Mouse (Mus musculus): ENCODE data around the gene Rgs10. TPM values are rescaled to one million over a fixed set of nuclear protein-coding genes. Genes with fewer than 3 reads are reported as not detected.

Gene Rgs10
- polyA plus RNA-seq, 1 experiment from 2014 or later = 32.6 TPM

- 60% methylated on average over 6 of the region's 6 CpGs for WGBS
- H3K4me3 ChIP-seq (ENCODE audit: low read depth, low read length) = peak overlapping the region; percentile 75
- peaks cover 13% of the 10 kb centered on the region for H3K27me3 ChIP-seq (ENCODE audit: control insufficient read depth, insufficient read depth, low read length)
Measured at GRCm38 (mm10) chr7:128416664-128417063, 1.9 kb downstream of the Rgs10 start.

GRCm38 (mm10) chr7:128414433-128414832 is 4.1 kb downstream of the Rgs10 start:
- no peak overlapping the region for H3K4me2 ChIP-seq (replicated peaks; ENCODE audit: low read depth, low read length)
- no peak for ATAC-seq (ENCODE audit: insufficient number of reproducible peaks, insufficient read depth, low FRiP score, low read depth)
- no peak overlapping the region for H3K9ac ChIP-seq (replicated peaks; ENCODE audit: low read depth, low read length)
- peaks cover 4% of the 10 kb centered on the region; the same call in 1 of the 2 replicates for H3K4me1 ChIP-seq (ENCODE audit: control insufficient read depth, insufficient read depth, low read length)
- no peaks in the 10 kb centered on the region for H3K36me3 ChIP-seq (ENCODE audit: control insufficient read depth, insufficient read depth, low read length)
- WGBS = 45% methylated on average over 8 of the region's 8 CpGs
- no peak overlapping the region for H3K27ac ChIP-seq (ENCODE audit: low read length)
- peaks cover 7% of the 10 kb centered on the region for H3K27me3 ChIP-seq (ENCODE audit: control insufficient read depth, insufficient read depth, low read length)
- H3K4me3 ChIP-seq (ENCODE audit: low read depth, low read length) = no peak overlapping the region
- H3K9me3 ChIP-seq (ENCODE audit: control insufficient read depth, low read depth, low read length) = no peaks in the 10 kb centered on the region

More at GRCm38 (mm10) chr7:128416664-128417063, 1.9 kb downstream of the Rgs10 start:
- Histone ChIP-seq H3K4me1 (ENCODE audit: control insufficient read depth, insufficient read depth, low read length) (peaks cover 4% of the 10 kb centered on the region; the same call in 1 of the 2 replicates), H3K36me3 (ENCODE audit: control insufficient read depth, insufficient read depth, low read length) (no peaks in the 10 kb centered on the region), H3K4me2 (replicated peaks; ENCODE audit: low read depth, low read length) (peak overlapping the region; percentile 95), H3K9ac (replicated peaks; ENCODE audit: low read depth, low read length) (no peak overlapping the region), H3K9me3 (ENCODE audit: control insufficient read depth, low read depth, low read length) (no peaks in the 10 kb centered on the region), H3K27ac (ENCODE audit: low read length) (no peak overlapping the region)
- ATAC-seq (ENCODE audit: insufficient number of reproducible peaks, insufficient read depth, low FRiP score, low read depth) = no peak

GRCm38 (mm10) chr7:128412071-128412833 is 6.3 kb downstream of the Rgs10 start:
- 70% methylated on average over 10 of the region's 10 CpGs for WGBS
- ATAC-seq (ENCODE audit: insufficient number of reproducible peaks, insufficient read depth, low FRiP score, low read depth) = no peak
- Histone ChIP-seq H3K4me1 (ENCODE audit: control insufficient read depth, insufficient read depth, low read length) (peaks cover 4% of the 10 kb centered on the region; the same call in 1 of the 2 replicates), H3K27ac (ENCODE audit: low read length) (no peak overlapping the region), H3K4me2 (replicated peaks; ENCODE audit: low read depth, low read length) (no peak overlapping the region), H3K9ac (replicated peaks; ENCODE audit: low read depth, low read length) (no peak overlapping the region), H3K9me3 (ENCODE audit: control insufficient read depth, low read depth, low read length) (no peaks in the 10 kb centered on the region), H3K4me3 (ENCODE audit: low read depth, low read length) (no peak overlapping the region), H3K36me3 (ENCODE audit: control insufficient read depth, insufficient read depth, low read length) (no peaks in the 10 kb centered on the region), H3K27me3 (ENCODE audit: control insufficient read depth, insufficient read depth, low read length) (peaks cover 2% of the 10 kb centered on the region)

GRCm38 (mm10) chr7:128410708-128411413 is 7.7 kb downstream of the Rgs10 start:
- Histone ChIP-seq H3K4me3 (ENCODE audit: low read depth, low read length) (no peak overlapping the region), H3K9ac (replicated peaks; ENCODE audit: low read depth, low read length) (no peak overlapping the region), H3K27ac (ENCODE audit: low read length) (no peak overlapping the region), H3K36me3 (ENCODE audit: control insufficient read depth, insufficient read depth, low read length) (no peaks in the 10 kb centered on the region), H3K27me3 (ENCODE audit: control insufficient read depth, insufficient read depth, low read length) (no peaks in the 10 kb centered on the region; the same call in 1 of the 2 replicates), H3K4me1 (ENCODE audit: control insufficient read depth, insufficient read depth, low read length) (peaks cover 4% of the 10 kb centered on the region; the same call in 1 of the 2 replicates), H3K4me2 (replicated peaks; ENCODE audit: low read depth, low read length) (no peak overlapping the region), H3K9me3 (ENCODE audit: control insufficient read depth, low read depth, low read length) (no peaks in the 10 kb centered on the region)
- ATAC-seq (ENCODE audit: insufficient number of reproducible peaks, insufficient read depth, low FRiP score, low read depth) = no peak
- WGBS = 49% methylated on average over 11 of the region's 11 CpGs

GRCm38 (mm10) chr7:128408265-128408664 is 10.3 kb downstream of the Rgs10 start:
- Histone ChIP-seq H3K36me3 (ENCODE audit: control insufficient read depth, insufficient read depth, low read length) (no peaks in the 10 kb centered on the region), H3K9ac (replicated peaks; ENCODE audit: low read depth, low read length) (no peak overlapping the region), H3K4me3 (ENCODE audit: low read depth, low read length) (no peak overlapping the region), H3K9me3 (ENCODE audit: control insufficient read depth, low read depth, low read length) (no peaks in the 10 kb centered on the region), H3K27me3 (ENCODE audit: control insufficient read depth, insufficient read depth, low read length) (no peaks in the 10 kb centered on the region), H3K4me1 (ENCODE audit: control insufficient read depth, insufficient read depth, low read length) (peaks cover 7% of the 10 kb centered on the region; the same call in 1 of the 2 replicates), H3K4me2 (replicated peaks; ENCODE audit: low read depth, low read length) (no peak overlapping the region), H3K27ac (ENCODE audit: low read length) (no peak overlapping the region)
- WGBS = 85% methylated on average over 5 of the region's 5 CpGs
- ATAC-seq (ENCODE audit: insufficient number of reproducible peaks, insufficient read depth, low FRiP score, low read depth) = no peak

- H3K36me3 ChIP-seq (ENCODE audit: control insufficient read depth, insufficient read depth, low read length) = no peaks in the 10 kb centered on the region
- H3K4me1 ChIP-seq (ENCODE audit: control insufficient read depth, insufficient read depth, low read length) = 0 out of 2 replicates have a peak, but pooled peaks cover 3% of the 10 kb centered on the region
- H3K9ac ChIP-seq (replicated peaks; ENCODE audit: low read depth, low read length) = no peak overlapping the region
- 54% methylated on average over 6 of the region's 6 CpGs for WGBS
- no peak overlapping the region for H3K27ac ChIP-seq (ENCODE audit: low read length)
- no peak overlapping the region for H3K4me2 ChIP-seq (replicated peaks; ENCODE audit: low read depth, low read length)
- H3K9me3 ChIP-seq (ENCODE audit: control insufficient read depth, low read depth, low read length) = no peaks in the 10 kb centered on the region
- no peak overlapping the region for H3K4me3 ChIP-seq (ENCODE audit: low read depth, low read length)
- no peaks in the 10 kb centered on the region for H3K27me3 ChIP-seq (ENCODE audit: control insufficient read depth, insufficient read depth, low read length)
- no peak for ATAC-seq (ENCODE audit: insufficient number of reproducible peaks, insufficient read depth, low FRiP score, low read depth)
Measured at GRCm38 (mm10) chr7:128403988-128404387, 14.6 kb downstream of the Rgs10 start.

- Histone ChIP-seq H3K9me3 (ENCODE audit: control insufficient read depth, low read depth, low read length) (no peaks in the 10 kb centered on the region), H3K4me3 (ENCODE audit: low read depth, low read length) (no peak overlapping the region), H3K4me2 (replicated peaks; ENCODE audit: low read depth, low read length) (0 out of 2 replicates have a peak overlapping the region, but pooled peaks have one; percentile 3), H3K4me1 (ENCODE audit: control insufficient read depth, insufficient read depth, low read length) (0 out of 2 replicates have a peak, but pooled peaks cover 3% of the 10 kb centered on the region), H3K27me3 (ENCODE audit: control insufficient read depth, insufficient read depth, low read length) (no peaks in the 10 kb centered on the region), H3K9ac (replicated peaks; ENCODE audit: low read depth, low read length) (no peak overlapping the region), H3K27ac (ENCODE audit: low read length) (no peak overlapping the region), H3K36me3 (ENCODE audit: control insufficient read depth, insufficient read depth, low read length) (no peaks in the 10 kb centered on the region)
- ATAC-seq (ENCODE audit: insufficient number of reproducible peaks, insufficient read depth, low FRiP score, low read depth) = peak; percentile 63; the same call in 1 of the 2 replicates
- 26% methylated on average over 6 of the region's 6 CpGs for WGBS
Measured at GRCm38 (mm10) chr7:128403586-128403985, 15.0 kb downstream of the Rgs10 start.

GRCm38 (mm10) chr7:128403128-128403527 is 15.4 kb downstream of the Rgs10 start:
- Histone ChIP-seq H3K27me3 (ENCODE audit: control insufficient read depth, insufficient read depth, low read length) (no peaks in the 10 kb centered on the region), H3K27ac (ENCODE audit: low read length) (no peak overlapping the region), H3K9ac (replicated peaks; ENCODE audit: low read depth, low read length) (no peak overlapping the region), H3K9me3 (ENCODE audit: control insufficient read depth, low read depth, low read length) (no peaks in the 10 kb centered on the region), H3K4me2 (replicated peaks; ENCODE audit: low read depth, low read length) (0 out of 2 replicates have a peak overlapping the region, but pooled peaks have one; percentile 3), H3K4me1 (ENCODE audit: control insufficient read depth, insufficient read depth, low read length) (0 out of 2 replicates have a peak, but pooled peaks cover 3% of the 10 kb centered on the region), H3K4me3 (ENCODE audit: low read depth, low read length) (no peak overlapping the region), H3K36me3 (ENCODE audit: control insufficient read depth, insufficient read depth, low read length) (no peaks in the 10 kb centered on the region)
- WGBS = 18% methylated on average over 10 of the region's 10 CpGs
- ATAC-seq (ENCODE audit: insufficient number of reproducible peaks, insufficient read depth, low FRiP score, low read depth) = no peak
